Mouse (Mus musculus) adrenal gland, adult 18-20 months (tissue): ENCODE measurements at regions not wholly inside any gene's neighbourhood (a gene's known extent, or its start where the extent isn't known, plus 50 kb on each side); places are given as distances from the start of the nearest gene placed in this dataset.
"Not testable (repeated sequence)": the region's sequence is repeated elsewhere in the genome, so short reads cannot be mapped to it uniquely, and the experiment has no call there.

Source experiments
- DNase-seq, 2 experiments: peaks; one replicate each; pipeline ENCODE4 v3.0.0; 2021 to 2022; ENCODE audit warnings: low spot score in 2 of 2

DNA sequence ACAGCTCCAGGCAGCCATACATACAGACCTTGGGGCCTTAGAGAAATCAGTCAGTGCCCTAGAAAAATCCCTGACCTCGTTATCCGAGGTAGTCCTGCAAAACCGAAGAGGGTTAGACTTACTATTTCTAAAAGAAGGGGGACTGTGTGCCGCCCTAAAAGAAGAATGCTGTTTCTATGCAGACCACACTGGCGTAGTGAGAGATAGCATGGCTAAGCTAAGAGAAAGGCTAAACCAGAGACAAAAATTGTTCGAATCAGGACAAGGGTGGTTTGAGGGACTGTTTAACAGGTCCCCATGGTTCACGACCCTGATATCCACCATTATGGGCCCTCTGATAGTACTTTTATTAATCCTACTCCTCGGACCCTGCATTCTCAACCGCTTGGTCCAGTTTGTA, 322.2 kb downstream of the Gm29866 start:
- peak; percentile 1 to 18 for DNase-seq

DNA sequence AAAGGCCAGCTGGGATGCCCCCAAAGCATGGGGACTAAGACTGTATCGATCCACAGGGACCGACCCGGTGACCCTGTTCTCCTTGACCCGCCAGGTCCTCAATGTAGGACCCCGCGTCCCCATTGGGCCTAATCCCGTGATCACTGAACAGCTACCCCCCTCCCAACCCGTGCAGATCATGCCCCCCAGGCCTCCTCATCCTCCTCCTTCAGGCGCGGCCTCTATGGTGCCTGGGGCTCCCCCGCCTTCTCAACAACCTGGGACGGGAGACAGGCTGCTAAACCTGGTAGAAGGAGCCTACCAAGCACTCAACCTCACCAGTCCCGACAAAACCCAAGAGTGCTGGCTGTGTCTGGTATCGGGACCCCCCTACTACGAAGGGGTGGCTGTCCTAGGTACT, 323.1 kb downstream of the Gm29866 start:
- DNase-seq = not testable (repeated sequence)

DNA sequence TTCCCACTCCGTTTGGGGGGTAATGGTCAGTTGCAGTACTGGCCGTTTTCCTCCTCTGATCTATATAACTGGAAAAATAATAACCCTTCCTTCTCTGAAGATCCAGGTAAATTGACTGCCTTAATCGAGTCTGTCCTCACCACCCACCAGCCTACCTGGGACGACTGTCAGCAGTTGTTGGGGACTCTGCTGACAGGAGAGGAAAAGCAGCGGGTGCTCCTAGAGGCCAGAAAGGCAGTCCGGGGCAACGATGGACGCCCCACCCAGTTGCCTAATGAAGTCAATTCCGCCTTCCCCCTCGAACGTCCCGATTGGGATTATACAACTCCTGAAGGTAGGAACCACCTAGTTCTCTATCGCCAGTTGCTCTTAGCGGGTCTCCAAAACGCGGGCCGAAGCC, 328.2 kb downstream of the Gm29866 start:
- peak in 1 of 2 experiments; percentile 16 for DNase-seq
